Mouse (Mus musculus) CD4-positive, CD25-positive, alpha-beta regulatory T cell, adult 2 months (primary cell): ENCODE data around the gene Apol7a.

ENCODE experiments used
- DNase-seq: peaks from one replicate; pipeline ENCODE4 v3.0.0-alpha.2; 2012; ENCODE audit warnings: low read depth, low spot score

Gene Apol7a

DNA sequence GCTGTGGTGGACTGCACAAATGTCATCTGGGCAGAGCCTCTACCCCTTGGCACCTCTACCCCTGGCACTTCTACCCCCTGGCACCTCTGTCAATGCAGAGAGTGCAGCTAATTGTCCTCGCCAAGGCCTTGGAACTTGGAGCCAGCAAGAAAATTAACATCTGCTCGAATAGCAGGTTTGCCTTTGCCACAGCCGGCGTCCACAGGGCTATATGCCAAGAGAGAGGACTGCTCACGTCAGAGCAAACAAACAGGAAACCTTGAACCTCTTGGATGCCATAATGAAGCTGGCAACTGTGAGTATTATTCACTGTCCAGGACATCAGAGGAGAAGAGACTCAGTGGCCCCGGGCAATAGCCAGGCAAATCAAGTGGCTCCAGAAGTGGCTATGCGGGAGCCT lies 22.0 kb downstream of the Apol7a start:
- no peak for DNase-seq

DNA sequence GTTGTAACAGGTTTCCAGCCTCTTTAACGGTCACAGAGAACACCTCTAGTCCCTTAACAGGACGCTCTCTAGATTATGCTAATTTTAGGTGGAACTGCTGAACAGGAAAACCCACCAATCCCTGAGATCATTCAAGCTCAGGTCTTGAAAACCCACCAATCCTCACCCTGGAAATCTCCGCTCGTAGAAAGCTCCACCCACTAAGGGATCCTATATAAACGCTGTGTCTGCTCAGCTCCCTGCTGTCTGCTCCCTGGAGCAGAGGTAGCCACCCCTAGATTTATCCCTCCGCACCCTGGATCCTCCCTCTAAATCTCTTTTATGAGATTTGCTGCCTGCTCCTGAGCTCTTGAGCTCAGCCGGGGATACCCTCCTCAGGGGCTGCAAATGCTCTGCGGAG lies 28.3 kb downstream of the Apol7a start:
- DNase-seq, result no peak

DNA sequence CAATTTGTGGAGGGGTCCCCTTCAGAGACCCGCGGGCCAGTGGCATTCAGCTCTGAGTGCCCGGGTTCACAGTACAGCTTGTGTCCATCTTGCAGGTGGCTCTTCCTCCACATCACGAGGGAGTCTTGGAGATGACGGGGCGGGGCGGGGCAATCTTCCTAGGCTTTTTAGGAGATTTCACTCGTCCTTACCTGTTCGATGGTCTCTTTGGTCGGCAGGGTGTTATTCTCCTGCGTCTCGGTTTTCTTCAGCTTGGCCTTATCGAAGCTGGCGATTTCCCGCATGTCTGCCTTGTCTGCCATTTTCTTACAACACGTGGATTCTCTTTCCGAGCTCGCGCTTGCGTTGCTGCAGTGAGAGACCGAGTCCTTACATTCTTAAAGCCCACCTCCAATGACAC lies 28.9 kb downstream of the Apol7a start:
- DNase-seq, result no peak

- DNase-seq, result no peak
Observed at GRCm38 (mm10) chr15:77368818-77369320, 30.0 kb downstream of the Apol7a start.

DNA sequence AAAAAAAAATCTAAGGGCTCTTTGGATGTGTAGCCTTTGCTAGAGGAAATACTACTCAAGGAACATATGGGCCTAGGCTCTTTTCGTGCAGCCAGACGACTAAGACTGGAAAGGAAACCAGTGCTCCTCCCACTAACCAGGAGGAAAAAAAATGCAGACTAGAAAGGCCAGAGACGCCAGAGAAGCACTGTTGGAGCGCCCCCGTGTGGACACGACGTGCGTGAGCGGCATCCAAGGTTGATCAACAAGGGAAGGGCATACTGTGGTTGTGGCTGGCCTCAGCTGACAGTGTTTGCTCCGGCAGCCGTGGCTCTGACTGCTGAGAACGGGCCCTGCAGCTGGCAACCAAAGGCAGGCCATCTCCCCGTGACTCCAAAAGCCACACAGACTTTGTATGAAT lies 30.8 kb downstream of the Apol7a start:
- DNase-seq, result peak; percentile 90

- no peak for DNase-seq
Observed at GRCm38 (mm10) chr15:77367504-77367903, 31.4 kb downstream of the Apol7a start.

DNA sequence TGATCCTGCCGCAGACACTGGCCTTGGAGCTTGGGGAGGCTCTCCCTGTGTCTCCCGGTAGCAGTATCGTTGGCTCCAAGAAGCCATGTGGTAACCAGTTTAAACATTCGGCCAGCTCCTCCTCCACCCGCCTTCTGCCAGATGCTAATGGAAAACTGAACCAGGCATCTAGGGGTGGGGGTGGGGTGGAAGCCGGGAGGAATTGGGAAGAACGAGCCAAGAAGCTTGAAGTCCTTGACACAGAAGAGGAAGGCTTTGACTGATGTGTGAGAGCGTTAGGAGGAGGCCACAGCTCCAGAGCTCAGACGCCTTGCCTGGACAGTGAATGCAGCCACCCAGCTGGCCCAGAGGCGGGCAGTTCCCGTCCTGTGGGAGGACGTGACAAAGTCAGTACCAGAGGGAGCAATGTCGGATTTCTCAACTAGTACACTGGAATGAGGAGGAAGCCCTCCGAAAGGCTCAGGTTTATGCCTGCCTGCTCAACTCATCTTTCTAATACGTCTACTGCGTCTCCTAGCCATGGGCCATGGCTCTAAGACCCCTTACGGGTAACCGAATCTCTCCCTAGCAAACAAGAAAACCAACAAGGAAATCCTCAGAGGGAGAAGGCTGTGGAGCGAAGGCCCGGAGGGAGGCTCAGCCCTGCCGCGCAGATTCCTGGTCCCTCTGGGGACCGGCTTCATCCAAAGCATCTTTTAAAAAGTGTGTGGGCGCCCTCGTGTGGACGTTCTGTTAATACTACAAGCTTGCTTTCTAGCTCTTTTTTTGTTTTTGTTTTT lies 32.0 kb downstream of the Apol7a start:
- peak; percentile 74 for DNase-seq

DNA sequence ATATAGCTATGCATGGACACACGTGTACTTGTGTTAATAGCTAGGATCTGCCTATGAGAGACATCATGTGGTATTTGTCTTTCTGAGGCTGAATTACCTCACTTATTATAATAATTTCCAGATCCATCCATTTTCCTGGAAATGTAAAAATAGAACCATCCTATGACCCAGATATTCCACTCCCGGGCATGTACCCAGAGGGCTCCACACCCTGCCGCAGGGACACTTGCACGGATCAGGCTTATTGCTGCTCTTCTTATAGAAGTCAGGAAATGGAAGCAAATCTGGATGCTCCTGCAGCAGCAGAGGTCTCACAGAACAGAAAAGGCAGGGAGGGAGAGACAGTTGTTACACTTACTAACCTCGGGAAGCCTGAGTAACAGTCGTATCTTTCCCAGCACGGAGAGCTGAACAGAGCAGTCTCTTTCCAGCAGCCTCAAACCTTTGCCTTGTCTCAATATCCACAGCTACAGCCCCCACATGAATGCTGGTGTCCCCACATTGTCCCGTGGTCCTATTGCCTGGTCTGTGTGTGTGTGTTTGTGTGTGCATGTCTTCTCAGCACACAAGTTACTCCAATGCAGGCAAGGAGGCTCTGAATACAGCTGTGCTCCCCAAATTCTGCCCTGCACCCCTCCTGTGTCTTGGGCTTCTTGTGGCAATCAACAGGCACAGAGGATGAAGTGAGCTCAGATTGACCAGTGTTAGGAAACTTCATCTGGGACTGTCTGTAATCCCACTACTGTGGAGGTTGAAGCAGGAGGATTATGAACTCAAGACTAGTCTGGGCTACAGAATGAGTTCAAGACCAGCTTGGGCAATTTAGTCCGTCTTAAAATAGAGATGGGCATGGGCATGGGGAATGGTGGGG lies 33.0 kb downstream of the Apol7a start:
- DNase-seq, result no peak

DNA sequence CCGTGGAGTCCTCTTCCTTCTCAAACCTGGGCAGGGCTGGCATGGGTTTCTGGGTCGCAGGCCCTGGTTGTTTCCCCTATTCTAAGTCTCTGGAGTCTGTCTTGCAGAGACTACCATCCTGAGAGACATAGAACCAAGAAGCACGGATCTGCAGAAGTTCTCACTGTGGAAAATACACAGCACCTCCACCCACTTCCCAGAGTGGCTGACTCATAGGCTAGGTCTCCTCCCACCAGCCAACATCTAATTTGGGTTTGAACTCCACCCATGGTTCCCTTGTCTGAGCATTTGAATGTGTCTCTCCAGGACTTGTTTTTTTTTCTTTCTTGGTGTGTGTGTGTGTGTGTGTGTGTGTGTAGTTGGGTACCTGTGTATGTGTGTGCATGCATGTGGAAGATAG lies 34.9 kb downstream of the Apol7a start:
- DNase-seq, result no peak

DNA sequence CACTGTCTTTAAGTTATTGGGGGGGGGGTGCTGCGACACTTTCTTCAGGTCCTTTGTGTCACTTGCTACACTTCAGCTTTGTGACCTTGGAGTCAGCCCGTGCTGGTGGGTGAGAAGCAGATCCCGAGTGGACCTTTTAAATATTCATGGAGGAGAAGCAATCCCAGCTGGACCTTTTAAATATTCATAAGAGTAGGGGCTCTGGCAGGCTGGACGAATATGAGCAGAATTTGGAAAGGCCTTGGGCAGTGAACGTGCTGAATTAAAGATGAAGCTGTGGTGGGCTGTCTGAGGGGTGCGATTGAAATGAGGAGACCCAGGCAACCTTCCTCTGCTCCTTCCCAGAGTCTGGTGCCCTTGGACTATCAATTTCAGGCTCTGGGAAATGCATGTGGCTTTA lies 35.3 kb downstream of the Apol7a start:
- no peak for DNase-seq

GRCm38 (mm10) chr15:77362952-77363351 lies 36.0 kb downstream of the Apol7a start:
- DNase-seq, result no peak

GRCm38 (mm10) chr15:77359905-77360304 lies 39.0 kb downstream of the Apol7a start:
- DNase-seq, result no peak

DNA sequence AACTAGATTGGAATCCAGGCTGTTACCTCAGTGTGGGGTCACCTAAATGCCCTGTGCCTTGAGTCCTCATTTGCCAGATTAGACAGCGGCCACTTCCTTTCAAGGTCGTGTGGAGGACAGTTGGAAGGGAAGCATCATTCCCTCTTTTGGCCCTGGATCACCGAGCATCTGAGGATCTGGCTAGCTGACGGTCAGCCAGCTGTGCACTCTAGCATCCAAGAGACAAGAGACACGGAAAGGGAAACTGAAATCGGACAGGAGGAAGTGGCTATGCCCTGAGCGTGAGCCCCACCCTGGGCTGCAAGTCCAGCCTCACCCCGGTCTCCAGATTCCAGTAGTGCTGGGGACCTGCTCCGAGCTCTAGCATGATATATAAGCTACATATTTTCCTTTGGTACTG lies 39.4 kb downstream of the Apol7a start:
- DNase-seq, result no peak

- no peak for DNase-seq
Observed at GRCm38 (mm10) chr15:77359084-77359483, 39.8 kb downstream of the Apol7a start.

DNA sequence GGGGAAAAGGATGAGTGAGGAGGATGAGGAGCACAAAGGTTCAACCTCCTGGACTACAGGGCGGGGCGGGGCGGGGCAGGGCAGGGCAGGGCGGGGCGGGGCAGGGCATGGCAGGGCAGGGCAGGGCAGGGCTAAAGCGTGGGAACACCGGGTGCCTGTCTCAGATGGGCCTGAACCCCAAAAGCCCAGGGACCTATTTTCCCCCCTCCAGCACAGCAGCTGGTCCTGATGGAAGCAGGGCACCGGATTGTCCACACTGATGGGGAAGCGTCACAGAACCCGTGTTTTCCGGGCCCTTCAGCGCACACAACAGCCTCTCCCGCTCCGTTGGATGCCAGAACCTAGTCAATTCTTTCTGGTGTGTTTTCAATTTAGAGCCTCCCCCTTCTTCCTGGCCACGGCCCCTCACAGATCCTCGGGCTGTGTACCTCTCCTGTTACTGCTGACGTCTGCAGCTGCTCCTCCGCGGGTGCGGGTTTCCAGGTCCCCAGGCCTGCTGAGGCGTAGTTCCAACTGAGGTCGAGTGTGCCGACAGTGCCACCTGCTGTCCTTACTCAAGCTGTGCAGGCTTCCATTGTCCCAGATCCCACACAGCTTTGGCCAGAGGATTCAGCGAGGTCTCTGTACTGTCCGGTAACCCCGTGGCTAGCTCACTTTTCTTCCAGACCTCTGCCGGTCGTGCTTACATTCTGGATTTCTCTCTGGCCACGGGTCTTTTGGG lies 40.4 kb downstream of the Apol7a start:
- DNase-seq, result peak; percentile 76

DNA sequence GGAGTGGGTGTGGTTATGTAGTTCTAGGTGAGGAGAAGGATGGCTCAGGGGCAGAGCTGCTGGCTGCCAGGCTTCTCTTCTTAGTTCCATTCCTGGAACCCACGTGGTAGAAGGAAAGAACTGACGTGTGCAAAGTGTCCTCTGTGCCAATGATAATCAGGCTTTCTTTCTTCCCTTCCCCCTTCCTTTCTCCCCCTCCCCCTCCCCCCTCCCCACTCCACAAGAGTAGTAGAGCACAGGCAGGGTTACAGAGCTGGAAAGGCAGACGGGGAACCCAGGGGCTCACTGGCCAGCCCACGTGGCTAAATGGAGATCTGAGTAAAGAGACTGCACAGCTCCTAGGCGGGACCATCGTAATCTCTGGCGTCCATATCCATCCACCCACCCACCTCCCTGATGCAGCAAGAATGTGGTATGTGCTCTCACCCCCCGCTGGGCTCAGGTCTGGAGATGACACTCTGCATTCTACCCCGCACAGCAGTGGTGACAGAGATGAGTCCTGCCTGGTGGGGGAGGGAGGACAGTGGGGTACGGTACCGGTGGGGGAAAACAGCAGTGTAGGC lies 42.6 kb downstream of the Apol7a start:
- no peak for DNase-seq

DNA sequence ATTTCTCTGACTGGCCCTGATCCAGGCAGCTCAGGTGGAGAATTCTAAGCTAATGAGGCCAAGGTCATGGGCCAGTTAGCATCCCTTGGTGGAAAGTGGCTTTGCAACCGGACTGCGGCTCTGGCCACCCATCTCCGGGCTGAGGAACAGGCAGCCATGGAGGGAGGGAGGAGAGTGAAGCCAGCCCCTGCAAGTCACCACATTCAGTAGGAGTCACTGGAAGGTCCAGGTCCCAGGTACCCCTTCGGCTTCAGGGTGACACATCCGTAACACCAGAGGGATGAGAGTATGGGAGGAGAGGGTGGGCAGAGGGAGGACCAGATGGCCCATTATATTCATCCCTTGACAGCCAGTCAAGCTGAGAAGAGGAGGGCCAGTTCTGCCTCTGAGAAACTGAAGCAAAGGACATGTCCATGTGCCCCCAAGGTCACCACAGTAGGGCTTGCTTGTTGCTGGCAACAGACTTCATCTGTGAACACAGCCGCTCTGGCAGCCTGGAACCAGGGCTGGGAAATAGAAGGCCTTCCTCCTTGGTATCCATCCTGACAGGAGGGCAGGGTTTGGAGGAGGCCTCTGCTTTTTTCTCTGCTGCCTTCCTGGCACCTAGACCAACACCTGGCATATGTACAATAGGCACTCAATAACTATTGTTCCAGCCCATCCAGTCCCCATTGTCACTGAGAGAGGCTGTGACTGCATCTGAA lies 43.9 kb downstream of the Apol7a start:
- DNase-seq, result no peak

- no peak for DNase-seq
Observed at GRCm38 (mm10) chr15:77354496-77354847, 44.4 kb downstream of the Apol7a start.

- no peak for DNase-seq
Observed at GRCm38 (mm10) chr15:77353764-77354163, 45.1 kb downstream of the Apol7a start.

DNA sequence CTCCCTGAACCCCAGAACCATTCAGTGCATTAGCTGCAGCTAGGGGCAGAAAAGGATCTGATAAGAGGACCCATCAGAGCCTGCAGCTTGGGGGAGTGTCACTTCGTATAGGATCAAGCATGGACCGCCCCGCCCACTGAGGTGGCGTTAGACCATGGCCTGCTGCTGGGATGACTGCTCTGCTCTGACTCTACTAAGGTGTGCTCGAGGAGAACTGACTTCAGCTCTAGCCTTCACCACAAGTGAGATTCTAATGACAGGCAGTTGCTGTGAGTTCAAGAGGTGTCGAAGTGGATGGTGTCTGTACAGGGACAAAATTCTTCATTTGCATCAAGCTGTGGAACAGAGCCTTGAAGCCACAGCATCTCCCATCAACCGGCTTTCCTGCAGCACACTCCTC lies 46.0 kb downstream of the Apol7a start:
- no peak for DNase-seq

DNA sequence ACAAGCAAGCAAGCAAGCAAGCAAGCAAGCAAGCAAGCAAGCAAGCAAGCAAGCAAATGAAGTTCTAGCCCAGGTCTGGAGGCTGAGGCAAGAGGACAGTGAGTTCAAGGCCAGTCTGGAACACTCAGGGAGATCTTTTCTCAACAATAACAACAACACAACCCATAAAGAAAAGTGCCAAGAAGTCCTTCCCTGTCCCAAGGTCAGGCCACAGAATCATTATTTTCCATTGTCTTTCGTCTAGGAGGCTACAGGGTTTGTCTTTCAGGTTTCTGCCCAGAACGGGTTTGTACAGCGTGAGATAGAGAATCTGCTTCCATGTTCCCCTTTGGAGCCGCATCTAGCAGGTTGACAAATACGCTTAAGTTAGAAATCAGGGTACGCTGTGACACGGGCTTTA lies 48.8 kb downstream of the Apol7a start:
- no peak for DNase-seq
